Mouse (Mus musculus): ENCODE results near the gene Shc1. TPM values are rescaled to one million over a fixed set of nuclear protein-coding genes. Genes with fewer than 3 reads are reported as not detected.
A peak's percentile ranks its signal among the peaks of the same experiment; 100 is the strongest.
"Not testable (repeated sequence)": the region's sequence is repeated elsewhere in the genome, so short reads cannot be mapped to it uniquely, and the experiment has no call there.

The Shc1 gene
- polyA plus RNA-seq, 1 experiment from 2014 or later = 60.6 TPM

- WGBS = 63% methylated on average over 2 of the region's 2 CpGs
- Histone ChIP-seq H3K27ac (peak overlapping the region; percentile 99), H3K36me3 (peaks cover 33% of the 10 kb centered on the region), H3K27me3 (no peaks in the 10 kb centered on the region), H3K4me2 (peak overlapping the region; percentile 71), H3K9ac (peak overlapping the region; percentile 20; the same call in 1 of the 2 replicates), H3K4me1 (replicated peaks) (peaks cover 50% of the 10 kb centered on the region), H3K9me3 (replicated peaks) (no peaks in the 10 kb centered on the region), H3K4me3 (peak overlapping the region; percentile 70)
- ATAC-seq (replicated peaks; ENCODE audit: insufficient number of reproducible peaks, insufficient read depth, low FRiP score, low read depth) = no peak
These were observed 2.2 kb downstream of the Shc1 start for GRCm38 (mm10) chr3:89420421-89420820.

DNA sequence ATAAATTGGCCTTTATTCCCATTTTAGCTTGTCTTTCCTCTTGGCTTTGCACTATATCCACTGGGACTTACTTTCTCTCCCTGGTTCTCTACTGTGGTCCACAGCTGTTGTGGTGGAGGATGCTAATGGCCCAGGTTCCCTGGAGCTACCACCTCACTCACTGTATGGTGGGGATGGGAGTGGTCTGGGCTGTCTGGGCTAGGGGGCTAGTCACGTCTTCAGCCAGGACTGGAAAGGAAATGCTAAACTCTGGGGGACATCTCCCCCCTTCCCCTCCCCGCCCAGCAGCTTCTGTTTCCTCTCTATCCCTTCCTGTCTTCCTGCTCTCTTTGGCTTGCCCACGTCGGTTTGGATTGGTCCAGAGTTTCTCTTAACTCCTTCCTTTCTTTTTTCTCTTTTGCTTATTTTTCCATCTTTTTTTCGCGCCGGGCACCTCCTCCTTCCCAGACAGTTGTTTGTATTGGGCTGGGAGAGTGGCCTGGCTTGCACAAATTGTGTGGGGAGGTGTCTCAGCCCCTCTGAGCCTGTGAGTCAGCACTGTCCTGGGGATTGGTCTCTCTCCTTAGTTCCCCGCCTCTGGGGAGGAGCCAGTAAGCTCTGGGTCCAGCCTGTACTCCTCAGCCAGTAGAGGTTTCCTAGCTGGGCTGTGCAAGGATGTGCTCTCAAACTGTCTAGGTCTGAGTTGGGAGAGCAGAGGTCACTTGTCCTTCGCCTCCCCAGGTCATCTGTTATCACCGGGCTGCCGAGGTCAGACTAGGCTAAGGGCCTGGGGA lies 2.9 kb downstream of the Shc1 start:
- H3K4me3 ChIP-seq = peak overlapping the region; percentile 70
- H3K9me3 ChIP-seq (replicated peaks) = no peaks in the 10 kb centered on the region
- peak overlapping the region; percentile 71 for H3K4me2 ChIP-seq
- peak overlapping the region; percentile 99 for H3K27ac ChIP-seq
- H3K36me3 ChIP-seq = peaks cover 30% of the 10 kb centered on the region
- H3K9ac ChIP-seq = peak overlapping the region; percentile 52
- peak; percentile 73 for ATAC-seq (replicated peaks; ENCODE audit: insufficient number of reproducible peaks, insufficient read depth, low FRiP score, low read depth)
- H3K27me3 ChIP-seq = no peaks in the 10 kb centered on the region
- H3K4me1 ChIP-seq (replicated peaks) = peaks cover 50% of the 10 kb centered on the region
- WGBS = 9% methylated on average over 11 of the region's 11 CpGs

DNA sequence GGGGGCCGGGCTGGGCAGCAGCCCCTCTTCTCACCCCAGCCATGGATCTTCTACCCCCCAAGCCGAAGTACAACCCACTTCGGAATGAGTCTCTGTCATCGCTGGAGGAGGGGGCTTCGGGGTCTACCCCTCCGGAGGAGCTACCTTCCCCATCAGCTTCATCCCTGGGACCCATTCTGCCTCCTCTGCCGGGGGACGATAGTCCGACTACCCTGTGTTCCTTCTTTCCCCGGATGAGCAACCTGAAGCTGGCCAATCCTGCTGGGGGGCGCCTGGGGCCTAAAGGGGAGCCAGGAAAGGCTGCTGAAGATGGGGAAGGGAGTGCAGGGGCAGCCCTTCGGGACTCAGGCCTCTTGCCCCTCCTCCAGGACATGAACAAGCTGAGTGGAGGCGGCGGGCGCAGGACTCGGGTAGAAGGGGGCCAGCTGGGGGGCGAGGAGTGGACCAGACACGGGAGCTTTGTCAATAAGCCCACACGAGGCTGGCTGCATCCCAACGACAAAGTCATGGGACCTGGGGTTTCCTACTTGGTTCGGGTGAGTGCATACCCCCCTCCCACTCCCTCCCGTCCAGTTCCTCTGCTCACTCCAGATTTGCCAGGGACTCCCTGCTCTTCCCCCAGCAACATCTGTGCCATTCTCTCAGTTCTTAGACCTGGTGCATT lies 3.7 kb downstream of the Shc1 start:
- H3K4me1 ChIP-seq (replicated peaks) = peaks cover 47% of the 10 kb centered on the region
- 10% methylated on average over 22 of the region's 22 CpGs for WGBS
- H3K36me3 ChIP-seq = peaks cover 27% of the 10 kb centered on the region
- ATAC-seq (replicated peaks; ENCODE audit: insufficient number of reproducible peaks, insufficient read depth, low FRiP score, low read depth) = no peak
- H3K9me3 ChIP-seq (replicated peaks) = no peaks in the 10 kb centered on the region
- H3K27me3 ChIP-seq = no peaks in the 10 kb centered on the region
- peak overlapping the region; percentile 52 for H3K9ac ChIP-seq
- peak overlapping the region; percentile 70 for H3K4me3 ChIP-seq
- peak overlapping the region; percentile 71 for H3K4me2 ChIP-seq
- peak overlapping the region; percentile 99 for H3K27ac ChIP-seq

DNA sequence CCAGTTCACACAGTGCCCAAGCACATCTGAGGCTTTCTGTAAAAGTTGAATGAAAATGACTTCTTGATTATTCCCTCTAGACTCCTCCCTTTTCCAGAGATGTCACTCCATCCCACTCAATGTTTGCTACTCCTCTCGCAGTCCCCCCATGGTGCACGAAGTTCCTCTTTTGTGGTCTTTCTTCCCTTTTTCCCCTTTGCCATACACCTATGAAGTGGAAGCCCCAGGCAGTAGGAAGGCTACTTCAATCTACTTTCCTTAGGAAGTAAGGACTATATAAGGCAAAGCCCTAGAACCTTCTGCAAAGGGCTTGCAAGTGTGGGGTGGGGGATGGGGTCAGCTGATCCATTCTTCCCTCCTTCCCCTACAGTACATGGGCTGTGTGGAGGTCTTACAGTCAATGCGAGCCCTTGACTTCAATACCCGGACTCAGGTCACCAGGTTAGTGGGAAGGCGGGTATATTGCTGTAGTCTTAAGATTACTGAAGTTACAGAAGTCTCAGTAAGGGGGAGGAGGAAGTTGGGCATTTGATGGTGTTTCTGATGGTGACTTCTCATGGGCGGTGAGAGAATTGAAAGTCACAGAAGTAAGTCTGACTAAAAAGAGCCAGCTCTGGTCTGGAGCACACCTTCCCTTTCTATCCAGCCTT lies 4.4 kb downstream of the Shc1 start:
- Histone ChIP-seq H3K4me1 (replicated peaks) (peaks cover 42% of the 10 kb centered on the region), H3K27me3 (no peaks in the 10 kb centered on the region), H3K36me3 (peaks cover 35% of the 10 kb centered on the region), H3K4me2 (peak overlapping the region; percentile 71), H3K9ac (peak overlapping the region; percentile 28; the same call in 1 of the 2 replicates), H3K4me3 (peak overlapping the region; percentile 70), H3K27ac (peak overlapping the region; percentile 99), H3K9me3 (replicated peaks) (no peaks in the 10 kb centered on the region)
- 65% methylated on average over 6 of the region's 6 CpGs for WGBS
- no peak for ATAC-seq (replicated peaks; ENCODE audit: insufficient number of reproducible peaks, insufficient read depth, low FRiP score, low read depth)

- 86% methylated on average over 5 of the region's 5 CpGs for WGBS
- H3K9ac ChIP-seq = no peak overlapping the region
- H3K4me2 ChIP-seq = no peak overlapping the region
- peaks cover 43% of the 10 kb centered on the region for H3K36me3 ChIP-seq
- peaks cover 42% of the 10 kb centered on the region for H3K4me1 ChIP-seq (replicated peaks)
- no peak for ATAC-seq (replicated peaks; ENCODE audit: insufficient number of reproducible peaks, insufficient read depth, low FRiP score, low read depth)
- H3K27ac ChIP-seq = no peak overlapping the region
- H3K4me3 ChIP-seq = no peak overlapping the region
- no peaks in the 10 kb centered on the region for H3K9me3 ChIP-seq (replicated peaks)
- H3K27me3 ChIP-seq = no peaks in the 10 kb centered on the region
These were observed 6.3 kb downstream of the Shc1 start for GRCm38 (mm10) chr3:89424416-89425140.

DNA sequence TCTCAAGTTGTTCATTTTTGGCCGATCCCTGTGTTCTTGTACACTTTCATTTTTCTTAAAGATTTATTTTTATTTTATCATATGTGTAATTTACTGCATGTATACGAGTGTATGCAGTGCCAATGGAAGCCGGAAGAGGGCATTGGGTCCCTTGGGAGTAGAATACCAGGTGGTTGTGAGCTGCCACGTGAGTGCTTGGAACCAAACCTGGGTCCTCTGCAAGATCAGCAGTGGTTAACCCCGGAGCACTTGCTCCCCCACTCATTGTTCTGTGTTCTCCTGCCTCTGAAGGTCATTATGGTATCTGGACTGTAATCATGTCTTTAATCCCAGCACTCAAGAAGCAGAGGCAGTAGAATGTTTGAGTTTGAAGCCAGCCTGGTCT lies 6.9 kb downstream of the Shc1 start:
- Histone ChIP-seq H3K27ac (no peak overlapping the region), H3K9me3 (replicated peaks) (no peaks in the 10 kb centered on the region), H3K9ac (no peak overlapping the region), H3K36me3 (peaks cover 43% of the 10 kb centered on the region), H3K4me2 (no peak overlapping the region), H3K4me1 (replicated peaks) (peaks cover 36% of the 10 kb centered on the region), H3K27me3 (no peaks in the 10 kb centered on the region), H3K4me3 (no peak overlapping the region)
- whole genome bisulfite sequencing = 80% methylated on average over 5 of the region's 5 CpGs
- no peak for ATAC-seq (replicated peaks; ENCODE audit: insufficient number of reproducible peaks, insufficient read depth, low FRiP score, low read depth)

DNA sequence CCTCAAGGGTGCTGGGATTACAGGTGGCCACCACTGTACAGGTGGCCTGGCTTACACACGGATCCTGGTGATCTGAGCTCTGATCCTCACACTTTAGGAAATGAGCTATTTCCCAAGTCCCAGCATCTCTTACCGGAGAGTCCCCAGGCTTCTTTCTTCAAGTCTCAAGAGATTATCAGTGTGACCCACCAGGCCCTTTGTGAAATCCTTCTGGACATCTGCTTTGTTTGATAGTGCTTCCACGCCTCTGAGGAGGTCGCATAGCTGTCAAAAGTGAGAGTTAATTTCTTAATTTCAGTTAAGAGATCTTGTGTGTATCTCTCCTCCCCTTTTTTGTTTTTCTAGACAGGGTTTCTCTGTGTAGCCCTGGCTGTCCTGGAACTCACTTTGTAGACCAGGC lies 7.6 kb downstream of the Shc1 start:
- Histone ChIP-seq H3K27me3 (no peaks in the 10 kb centered on the region), H3K4me1 (replicated peaks) (peaks cover 35% of the 10 kb centered on the region), H3K9me3 (replicated peaks) (no peaks in the 10 kb centered on the region), H3K4me3 (no peak overlapping the region), H3K4me2 (no peak overlapping the region), H3K9ac (no peak overlapping the region), H3K36me3 (peaks cover 43% of the 10 kb centered on the region), H3K27ac (no peak overlapping the region)
- no peak for ATAC-seq (replicated peaks; ENCODE audit: insufficient number of reproducible peaks, insufficient read depth, low FRiP score, low read depth)
- 84% methylated on average over 4 of the region's 4 CpGs for WGBS

- H3K9ac ChIP-seq; H3K27ac ChIP-seq; H3K4me3 ChIP-seq; H3K27me3 ChIP-seq; ATAC-seq (replicated peaks; ENCODE audit: insufficient number of reproducible peaks, insufficient read depth, low FRiP score, low read depth); H3K9me3 ChIP-seq (replicated peaks); H3K4me2 ChIP-seq: not testable (repeated sequence)
- 89% methylated on average over 7 of the region's 7 CpGs for WGBS
- Histone ChIP-seq H3K36me3 (peaks cover 58% of the 10 kb centered on the region), H3K4me1 (replicated peaks) (peaks cover 23% of the 10 kb centered on the region)
These were observed 10.8 kb downstream of the Shc1 start for GRCm38 (mm10) chr3:89429021-89429420.

- peaks cover 46% of the 10 kb centered on the region for H3K36me3 ChIP-seq
- peak within 1 kb of the TSS; percentile 92 for H3K4me3 ChIP-seq
- peak within 1 kb of the TSS; percentile 85 for H3K4me2 ChIP-seq
- H3K4me1 ChIP-seq (replicated peaks) = peaks cover 24% of the 10 kb centered on the region
- H3K9ac ChIP-seq = peak within 1 kb of the TSS; percentile 93
- peak; percentile 96 for ATAC-seq (replicated peaks; ENCODE audit: insufficient number of reproducible peaks, insufficient read depth, low FRiP score, low read depth)
- 2% methylated on average over 68 of the region's 68 CpGs for WGBS
- H3K9me3 ChIP-seq (replicated peaks) = no peaks in the 10 kb centered on the region
- no peaks in the 10 kb centered on the region for H3K27me3 ChIP-seq
- H3K27ac ChIP-seq = peak within 1 kb of the TSS; percentile 90
These were observed 12.2 kb downstream of the Shc1 start, which contains the start of gene Pygo2 for GRCm38 (mm10) chr3:89430171-89431159. Gene Pygo2 (plus strand): TSS chr3:89430214.

DNA sequence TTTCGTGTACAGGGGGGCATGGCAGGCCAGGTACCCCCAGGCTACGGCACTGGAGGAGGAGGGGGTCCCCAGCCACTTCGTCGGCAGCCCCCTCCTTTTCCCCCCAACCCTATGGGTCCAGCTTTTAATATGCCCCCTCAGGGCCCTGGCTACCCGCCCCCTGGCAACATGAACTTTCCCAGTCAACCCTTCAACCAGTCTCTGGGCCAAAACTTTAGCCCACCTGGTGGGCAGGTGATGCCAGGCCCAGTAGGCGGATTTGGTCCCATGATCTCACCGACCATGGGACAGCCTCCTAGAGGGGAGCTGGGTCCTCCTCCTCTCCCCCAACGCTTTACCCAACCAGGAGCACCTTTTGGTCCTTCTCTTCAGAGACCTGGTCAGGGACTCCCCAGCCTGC lies 14.4 kb downstream of the Shc1 start:
- no peaks in the 10 kb centered on the region for H3K27me3 ChIP-seq
- H3K4me2 ChIP-seq = no peak overlapping the region
- H3K27ac ChIP-seq = no peak overlapping the region
- peaks cover 31% of the 10 kb centered on the region for H3K36me3 ChIP-seq
- no peak for ATAC-seq (replicated peaks; ENCODE audit: insufficient number of reproducible peaks, insufficient read depth, low FRiP score, low read depth)
- no peak overlapping the region for H3K9ac ChIP-seq
- no peak overlapping the region for H3K4me3 ChIP-seq
- WGBS = 92% methylated on average over 8 of the region's 8 CpGs
- no peaks in the 10 kb centered on the region for H3K9me3 ChIP-seq (replicated peaks)
- H3K4me1 ChIP-seq (replicated peaks) = peaks cover 34% of the 10 kb centered on the region

All from heart, embryonic 15.5 days (tissue).